Mouse (Mus musculus) Muller cell, postnatal 12 days (primary cell): ENCODE measurements at regions not wholly inside any gene's neighbourhood (a gene's known extent, or its start where the extent isn't known, plus 50 kb on each side); places are given as distances from the start of the nearest gene placed in this dataset.
"Not testable (repeated sequence)": the region's sequence is repeated elsewhere in the genome, so short reads cannot be mapped to it uniquely, and the experiment has no call there.

Experiments
- DNase-seq: peaks from one replicate; pipeline ENCODE4 v3.0.0-alpha.2; 2015; ENCODE audit errors: inconsistent ontology term

- DNase-seq, result no peak
Observed at GRCm38 (mm10) chr4:25065347-25065746, 99.1 kb downstream of the Gpr63 start.

- DNase-seq, result not testable (repeated sequence)
Observed at GRCm38 (mm10) chr4:25092731-25093130, 126.5 kb downstream of the Gpr63 start.

- peak; percentile 52 for DNase-seq
Observed at GRCm38 (mm10) chr4:25101526-25101925, 135.3 kb downstream of the Gpr63 start.

GRCm38 (mm10) chr4:25141259-25141658 lies 101.4 kb downstream of the Fhl5 start:
- no peak for DNase-seq
